Mouse (Mus musculus) hindbrain, postnatal 0 days (tissue): ENCODE data around the gene Knl1. TPM values are rescaled to one million over a fixed set of nuclear protein-coding genes. Genes with fewer than 3 reads are reported as not detected.

Source experiments
- ATAC-seq: fragments of 200-750 bp; cut with Nextera tagmentation; 2 replicates; pipeline ENCODE4 v1.8.0; 2017; ENCODE audit warnings: mild to moderate bottlenecking, moderate TSS enrichment, moderate library complexity
- DNase-seq: peaks from one replicate; pipeline ENCODE4 v3.0.0-alpha.2; 2015; ENCODE audit warnings: low spot score
- H3K27ac ChIP-seq: fragments of 300-500 bp; sonication (generic); 2 replicates; pipeline ENCODE4 v1.5.1; 2014; ENCODE audit warnings: mild to moderate bottlenecking
- H3K27me3 ChIP-seq: fragments of 300-500 bp; sonication (generic); 2 replicates; pipeline ENCODE4 v1.6.1; 2014; ENCODE audit warnings: low read length, mixed read lengths; ENCODE audit not compliant: insufficient read depth
- H3K36me3 ChIP-seq: fragments of 300-500 bp; sonication (generic); 2 replicates; pipeline ENCODE4 v1.6.1; 2014; ENCODE audit warnings: low read length, mixed read lengths; ENCODE audit not compliant: insufficient read depth
- H3K4me1 ChIP-seq: fragments of 300-500 bp; sonication (generic); 2 replicates; pipeline ENCODE4 v1.6.1; 2014; ENCODE audit warnings: antibody characterized with exemption, low read length, mixed read lengths; ENCODE audit not compliant: insufficient read depth
- H3K4me2 ChIP-seq: fragments of 300-500 bp; sonication (generic); 2 replicates; pipeline ENCODE4 v1.6.1; 2014; ENCODE audit warnings: low read depth, mild to moderate bottlenecking, low read length, moderate library complexity, mixed read lengths
- H3K4me3 ChIP-seq: fragments of 300-500 bp; sonication (generic); 2 replicates; pipeline ENCODE4 v1.5.1; 2014; ENCODE audit warnings: low read length
- H3K9ac ChIP-seq: fragments of 300-500 bp; sonication (generic); replicated peaks from 2 replicates; pipeline ENCODE4 v1.6.1; 2014; ENCODE audit warnings: mild to moderate bottlenecking, low read length, moderate library complexity, mixed read lengths
- H3K9me3 ChIP-seq: fragments of 300-500 bp; sonication (generic); 2 replicates; pipeline ENCODE4 v1.6.1; 2016; ENCODE audit warnings: low read length, mixed read lengths
- CTCF ChIP-seq: IDR thresholded peaks from 2 replicates; pipeline ENCODE4 v1.5.1; 2016; ENCODE audit warnings: antibody characterized with exemption, control low read depth, low read depth
- WGBS: fragments of 180-500 bp; shearing (Covaris S2); extraction: QIAGEN DNeasy Blood & Tissue Kit; methylation state at CpG from one replicate; pipeline ENCODE4 v1.1.7; 2014; 5-methylcytosine and 5-hydroxymethylcytosine counted together
- polyA plus RNA-seq: library from polyadenylated mRNA; unstranded; fragments of >200 nt; fragmentation: Nextera tagmentation; extraction: Ambion mirVana; gene quantifications from 2 replicates; pipeline ENCODE4 v1.2.1, GENCODE M21; 2015
- total RNA-seq: library from RNA; depleted of rRNA; stranded (reverse); fragments of >200 nt; gene quantifications from 2 replicates; pipeline ENCODE4 v1.2.3, GENCODE M21; 2014; rRNA removed

The Knl1 gene
- total and polyA plus RNA-seq, 2 experiments from 2014 or later: 3.0 to 10.0 TPM

GRCm38 (mm10) chr2:119136346-119136898, 89.5 kb downstream of the Knl1 start:
- TF ChIP-seq CTCF: no peak
- 86% methylated on average over 5 of the region's 5 CpGs for WGBS
- Histone ChIP-seq H3K27ac (no peak overlapping the region), H3K4me2 (no peak overlapping the region), H3K4me3 (no peak overlapping the region), H3K27me3 (no peaks in the 10 kb centered on the region), H3K36me3 (peaks cover 37% of the 10 kb centered on the region), H3K9me3 (no peaks in the 10 kb centered on the region), H3K4me1 (no peaks in the 10 kb centered on the region), H3K9ac (no peak overlapping the region)
- DNase-seq: no peak
- ATAC-seq: no peak

GRCm38 (mm10) chr2:119145199-119145598, 98.3 kb downstream of the Knl1 start:
- 86% methylated on average over 2 of the region's 2 CpGs for WGBS
- ATAC-seq: no peak
- Histone ChIP-seq H3K27ac (no peak overlapping the region), H3K4me2 (no peak overlapping the region), H3K27me3 (no peaks in the 10 kb centered on the region), H3K4me1 (no peaks in the 10 kb centered on the region), H3K36me3 (peaks cover 78% of the 10 kb centered on the region), H3K9me3 (no peaks in the 10 kb centered on the region), H3K9ac (no peak overlapping the region), H3K4me3 (no peak overlapping the region)
- peak; percentile 39; the same call in 1 of the 2 replicates for TF ChIP-seq CTCF
- DNase-seq: no peak

GRCm38 (mm10) chr2:119146435-119146834, 99.5 kb downstream of the Knl1 start:
- H3K36me3 ChIP-seq: peaks cover 79% of the 10 kb centered on the region
- no peak overlapping the region for H3K4me2 ChIP-seq
- no peaks in the 10 kb centered on the region for H3K4me1 ChIP-seq
- 82% methylated on average over 6 of the region's 6 CpGs for WGBS
- no peak for ATAC-seq
- no peak for DNase-seq
- no peak overlapping the region for H3K27ac ChIP-seq
- no peaks in the 10 kb centered on the region for H3K27me3 ChIP-seq
- no peak for TF ChIP-seq CTCF
- no peak overlapping the region for H3K4me3 ChIP-seq
- no peak overlapping the region for H3K9ac ChIP-seq
- no peaks in the 10 kb centered on the region for H3K9me3 ChIP-seq

GRCm38 (mm10) chr2:119147160-119147678, 100.3 kb downstream of the Knl1 start:
- 84% methylated on average over 22 of the region's 22 CpGs for WGBS
- Histone ChIP-seq H3K4me2 (no peak overlapping the region), H3K9me3 (no peaks in the 10 kb centered on the region), H3K27ac (no peak overlapping the region), H3K36me3 (peaks cover 79% of the 10 kb centered on the region), H3K4me3 (no peak overlapping the region), H3K27me3 (no peaks in the 10 kb centered on the region), H3K9ac (no peak overlapping the region), H3K4me1 (no peaks in the 10 kb centered on the region)
- no peak for ATAC-seq
- DNase-seq: no peak
- no peak for TF ChIP-seq CTCF

- peaks cover 78% of the 10 kb centered on the region for H3K36me3 ChIP-seq
- no peak for DNase-seq
- no peak overlapping the region for H3K9ac ChIP-seq
- no peak for ATAC-seq
- no peaks in the 10 kb centered on the region for H3K9me3 ChIP-seq
- H3K4me3 ChIP-seq: no peak overlapping the region
- H3K27me3 ChIP-seq: no peaks in the 10 kb centered on the region
- H3K4me2 ChIP-seq: no peak overlapping the region
- no peak overlapping the region for H3K27ac ChIP-seq
- no peak for TF ChIP-seq CTCF
- 92% methylated on average over 8 of the region's 8 CpGs for WGBS
- no peaks in the 10 kb centered on the region for H3K4me1 ChIP-seq
These were observed 100.9 kb downstream of the Knl1 start for GRCm38 (mm10) chr2:119147775-119148174.

- TF ChIP-seq CTCF: no peak
- H3K36me3 ChIP-seq: peaks cover 50% of the 10 kb centered on the region
- DNase-seq: no peak
- no peak overlapping the region for H3K4me3 ChIP-seq
- WGBS: 91% methylated on average over 6 of the region's 6 CpGs
- no peak overlapping the region for H3K4me2 ChIP-seq
- no peaks in the 10 kb centered on the region for H3K9me3 ChIP-seq
- 0 out of 2 replicates have a peak, but pooled peaks cover 5% of the 10 kb centered on the region for H3K4me1 ChIP-seq
- ATAC-seq: no peak
- no peak overlapping the region for H3K27ac ChIP-seq
- H3K9ac ChIP-seq: no peak overlapping the region
- H3K27me3 ChIP-seq: no peaks in the 10 kb centered on the region
These were observed 105.3 kb downstream of the Knl1 start for GRCm38 (mm10) chr2:119152255-119152654.

- Histone ChIP-seq H3K9me3 (no peaks in the 10 kb centered on the region), H3K4me3 (no peak overlapping the region), H3K4me1 (0 out of 2 replicates have a peak, but pooled peaks cover 5% of the 10 kb centered on the region), H3K4me2 (no peak overlapping the region), H3K27me3 (no peaks in the 10 kb centered on the region), H3K9ac (no peak overlapping the region), H3K36me3 (peaks cover 33% of the 10 kb centered on the region), H3K27ac (no peak overlapping the region)
- no peak for TF ChIP-seq CTCF
- ATAC-seq: no peak
- 73% methylated on average over 2 of the region's 2 CpGs for WGBS
- DNase-seq: no peak
These were observed 107.8 kb downstream of the Knl1 start for GRCm38 (mm10) chr2:119154683-119155082.

Other genes starting within 250 kb of the Knl1 start
- 5.5 and 8.6 TPM in 2 replicates for gene Knstrn, start 233.1 kb upstream of the Knl1 start, total RNA-seq
- gene Knstrn, start 233.1 kb upstream of the Knl1 start, polyA plus RNA-seq: 16.5 and 21.6 TPM in 2 replicates
- 68.2 and 101 TPM in 2 replicates for gene Ivd, start 185.2 kb upstream of the Knl1 start, total RNA-seq
- gene Ivd, start 185.2 kb upstream of the Knl1 start, polyA plus RNA-seq: 61.7 and 68.7 TPM in 2 replicates
- 24.5 and 25.2 TPM in 2 replicates for gene Bahd1, start 146.7 kb upstream of the Knl1 start, total RNA-seq
- 4.8 and 5.9 TPM in 2 replicates for gene Bahd1, start 146.7 kb upstream of the Knl1 start, polyA plus RNA-seq
- gene Chst14, start 120.6 kb upstream of the Knl1 start, total RNA-seq: 6.2 and 8.5 TPM in 2 replicates
- 4.7 and 4.9 TPM in 2 replicates for gene Chst14, start 120.6 kb upstream of the Knl1 start, polyA plus RNA-seq
- gene Ccdc32, start 17.7 kb upstream of the Knl1 start, total RNA-seq: 26.1 and 33.1 TPM in 2 replicates
- gene Ccdc32, start 17.7 kb upstream of the Knl1 start, polyA plus RNA-seq: 47.7 and 47.9 TPM in 2 replicates
- gene Rpusd2, start 12.3 kb upstream of the Knl1 start, total RNA-seq: 10.4 and 11.2 TPM in 2 replicates
- 3.3 and 4.5 TPM in 2 replicates for gene Rpusd2, start 12.3 kb upstream of the Knl1 start, polyA plus RNA-seq
- gene Rad51, start 65.7 kb downstream of the Knl1 start, total RNA-seq: 3.6 and 3.8 TPM in 2 replicates
- 9.0 and 9.6 TPM in 2 replicates for gene Rad51, start 65.7 kb downstream of the Knl1 start, polyA plus RNA-seq
- gene Rmdn3, start 109.9 kb downstream of the Knl1 start, total RNA-seq: 30.5 and 34.7 TPM in 2 replicates
- gene Rmdn3, start 109.9 kb downstream of the Knl1 start, polyA plus RNA-seq: 38.7 and 39.8 TPM in 2 replicates
- 9.8 and 17.7 TPM in 2 replicates for gene Gchfr, start 120.7 kb downstream of the Knl1 start, total RNA-seq
- 16.8 and 19.2 TPM in 2 replicates for gene Gchfr, start 120.7 kb downstream of the Knl1 start, polyA plus RNA-seq
- gene Gm14137, start 127.4 kb downstream of the Knl1 start, total RNA-seq: 0.36 TPM in 1 of 2 replicates, not detected in the other
- 0.28 and 0.29 TPM in 2 replicates for gene Gm14137, start 127.4 kb downstream of the Knl1 start, polyA plus RNA-seq
- 26.2 and 35.1 TPM in 2 replicates for gene Zfyve19, start 161.5 kb downstream of the Knl1 start, total RNA-seq
- 50.2 and 53.1 TPM in 2 replicates for gene Zfyve19, start 161.5 kb downstream of the Knl1 start, polyA plus RNA-seq
- gene Dnajc17, start 161.7 kb downstream of the Knl1 start, total RNA-seq: 3.0 and 7.1 TPM in 2 replicates
- gene Dnajc17, start 161.7 kb downstream of the Knl1 start, polyA plus RNA-seq: 20.3 and 21.9 TPM in 2 replicates
- gene Ppp1r14d, start 182.8 kb downstream of the Knl1 start, total RNA-seq: not detected in 2 replicates
- gene Ppp1r14d, start 182.8 kb downstream of the Knl1 start, polyA plus RNA-seq: not detected in 2 replicates
- 3.0 and 3.7 TPM in 2 replicates for gene Spint1, start 190.2 kb downstream of the Knl1 start, total RNA-seq
- gene Spint1, start 190.2 kb downstream of the Knl1 start, polyA plus RNA-seq: 1.1 and 1.2 TPM in 2 replicates
- gene Rhov, start 224.2 kb downstream of the Knl1 start, total RNA-seq: 28.3 and 28.4 TPM in 2 replicates
- 31.8 and 32.6 TPM in 2 replicates for gene Rhov, start 224.2 kb downstream of the Knl1 start, polyA plus RNA-seq
- 32.7 and 34.0 TPM in 2 replicates for gene Vps18, start 241.6 kb downstream of the Knl1 start, total RNA-seq
- gene Vps18, start 241.6 kb downstream of the Knl1 start, polyA plus RNA-seq: 18.3 and 20.5 TPM in 2 replicates